Mouse (Mus musculus): ENCODE results near the gene Wnt7b.

Wnt7b gene

GRCm38 (mm10) chr15:85519438-85519837 is 62.8 kb downstream of the Wnt7b start:
- in situ Hi-C loops (cut with MboI) = no loop called here

DNA sequence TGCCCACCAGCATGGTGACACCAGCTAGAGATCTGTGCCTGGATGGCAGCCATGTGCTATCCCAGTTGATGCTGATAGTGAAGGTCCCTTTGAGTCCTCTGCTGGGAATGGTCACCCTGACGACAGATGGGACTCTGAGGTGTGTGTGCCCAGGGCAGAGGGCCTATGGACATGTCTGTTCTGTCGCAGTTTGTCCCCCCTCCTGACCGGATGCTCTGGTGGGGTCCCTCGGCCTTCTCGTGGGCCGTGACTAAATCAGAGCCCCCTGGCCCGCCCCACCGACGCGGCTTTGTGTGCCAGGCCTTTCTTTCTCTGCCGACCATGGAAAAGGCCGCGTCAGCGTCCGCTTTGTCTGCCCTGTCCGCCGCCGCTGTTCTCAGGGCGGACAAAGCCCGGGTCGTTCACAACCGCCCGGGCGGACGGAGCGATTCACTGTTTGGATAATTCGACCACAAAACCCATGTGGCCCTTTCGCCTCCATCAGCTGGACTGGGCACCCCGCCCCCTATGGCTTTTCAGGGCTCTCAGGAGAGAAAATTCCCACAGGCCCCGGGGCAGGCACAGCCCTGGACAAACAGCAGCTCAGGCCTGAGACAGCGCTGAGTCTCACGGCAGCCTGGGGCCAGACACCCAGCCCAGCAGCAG is 74.8 kb downstream of the Wnt7b start:
- in situ Hi-C loops (cut with MboI) = no loop called here

DNA sequence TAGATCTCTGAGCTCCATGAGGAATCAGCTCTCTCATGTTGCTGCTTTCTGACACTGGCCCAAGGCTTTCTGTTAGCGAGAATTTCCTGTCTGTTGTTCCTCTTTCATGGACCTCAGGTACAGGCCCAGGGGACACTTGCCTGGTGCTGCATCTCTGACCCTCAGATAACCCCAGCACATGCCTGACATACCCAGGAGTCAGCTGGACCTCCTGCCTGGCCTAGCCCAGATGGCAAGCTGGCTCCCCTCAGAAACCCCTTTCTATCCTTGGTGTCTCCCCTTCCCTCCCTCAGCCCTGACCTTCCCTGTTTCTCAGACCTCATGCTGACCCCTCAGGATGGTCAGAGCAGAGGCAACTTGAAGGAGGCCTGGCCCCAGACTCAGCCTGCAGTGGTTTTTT is 75.6 kb downstream of the Wnt7b start:
- in situ Hi-C loops (cut with MboI) = no loop called here

DNA sequence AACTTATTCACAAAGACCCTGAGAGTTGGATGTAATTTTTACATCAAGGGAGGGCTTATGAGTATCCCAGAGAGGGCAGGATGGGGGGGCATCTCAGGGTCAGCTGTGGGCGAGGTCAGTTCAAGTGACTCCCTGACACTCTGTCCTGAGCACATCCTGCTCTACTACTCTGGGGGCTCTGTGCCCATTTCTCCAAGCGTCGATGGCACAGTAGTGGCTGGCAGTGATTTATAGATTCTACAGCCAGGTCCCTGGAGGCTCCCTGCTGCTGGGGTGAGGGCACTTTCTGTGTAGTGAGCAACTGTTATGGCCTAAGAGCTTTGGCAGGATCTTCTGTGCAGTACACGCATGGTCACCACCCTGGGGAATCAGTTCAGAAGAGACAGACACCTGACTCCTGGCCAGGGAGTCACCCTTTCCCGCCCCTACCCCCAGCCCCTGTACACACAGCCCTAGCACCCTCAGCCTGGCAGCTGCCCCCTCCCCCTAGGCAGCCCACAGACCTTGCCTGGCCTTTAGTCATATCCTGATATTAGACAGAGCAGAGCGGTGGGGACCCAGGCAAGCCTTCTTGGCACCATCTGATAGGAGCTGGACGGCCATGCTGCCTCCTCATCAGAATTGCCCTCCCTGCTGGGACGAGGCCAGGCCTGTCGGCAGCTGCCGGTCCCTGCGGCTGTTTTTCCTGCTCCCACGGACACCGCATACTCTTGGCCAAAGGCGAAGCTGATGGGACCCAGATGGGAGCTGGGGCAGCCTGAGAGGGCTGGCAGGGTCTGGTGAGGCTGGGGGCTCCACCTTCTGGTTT is 77.0 kb downstream of the Wnt7b start:
- in situ Hi-C loops (cut with MboI) = no loop called here

DNA sequence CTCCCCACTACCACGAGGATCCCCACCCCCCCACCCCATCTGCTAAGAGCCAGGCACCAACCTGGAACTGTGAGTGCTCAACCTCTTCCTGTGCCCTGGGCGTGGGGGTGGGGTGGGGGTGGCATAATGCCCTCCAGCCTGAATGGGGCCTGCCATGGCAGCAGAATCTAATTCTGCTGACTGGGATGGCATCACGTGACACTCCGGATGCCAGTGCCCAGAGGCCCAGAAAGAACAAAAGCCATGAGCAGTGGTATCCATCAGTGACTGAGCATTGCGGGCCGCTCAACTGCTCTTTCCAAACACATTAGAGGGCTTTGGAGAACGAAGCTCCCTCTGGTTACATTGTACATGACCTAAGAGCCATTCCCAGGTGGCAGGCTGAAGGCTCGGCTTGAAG is 79.1 kb downstream of the Wnt7b start, which contains the start of gene 7530416G11Rik:
Gene 7530416G11Rik (minus strand): TSS at position 101 of the 400 bp plus-strand sequence.
- in situ Hi-C loops (cut with MboI) = no loop called here

- in situ Hi-C loops (cut with MboI) = no loop called here
Measured at GRCm38 (mm10) chr15:85500267-85500666, 82.0 kb downstream of the Wnt7b start.

DNA sequence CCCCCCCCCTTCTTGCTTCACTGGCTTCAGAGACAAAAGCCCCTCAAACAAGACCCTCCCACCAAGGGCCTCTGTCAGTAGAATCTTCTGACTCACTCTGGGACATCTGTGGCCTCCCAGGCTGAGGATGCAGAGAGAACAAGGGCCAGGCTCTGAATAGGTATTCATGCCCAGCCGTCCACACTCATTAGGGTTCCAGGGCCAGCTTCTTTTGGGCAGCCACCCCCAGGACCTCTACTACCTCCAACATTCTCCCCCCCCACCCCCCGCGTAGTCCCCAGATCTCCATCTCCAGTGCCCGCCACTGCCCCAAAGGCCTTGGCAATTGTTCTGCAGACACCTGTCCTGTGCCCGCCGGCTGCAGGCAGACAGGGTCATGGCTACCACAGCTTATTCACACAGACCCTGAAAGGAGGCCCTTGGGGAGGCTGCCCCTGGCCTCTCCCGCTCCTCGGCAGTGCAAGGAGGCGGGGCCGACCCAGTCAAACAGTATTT is 84.2 kb downstream of the Wnt7b start:
- in situ Hi-C loops (cut with MboI) = no loop called here

DNA sequence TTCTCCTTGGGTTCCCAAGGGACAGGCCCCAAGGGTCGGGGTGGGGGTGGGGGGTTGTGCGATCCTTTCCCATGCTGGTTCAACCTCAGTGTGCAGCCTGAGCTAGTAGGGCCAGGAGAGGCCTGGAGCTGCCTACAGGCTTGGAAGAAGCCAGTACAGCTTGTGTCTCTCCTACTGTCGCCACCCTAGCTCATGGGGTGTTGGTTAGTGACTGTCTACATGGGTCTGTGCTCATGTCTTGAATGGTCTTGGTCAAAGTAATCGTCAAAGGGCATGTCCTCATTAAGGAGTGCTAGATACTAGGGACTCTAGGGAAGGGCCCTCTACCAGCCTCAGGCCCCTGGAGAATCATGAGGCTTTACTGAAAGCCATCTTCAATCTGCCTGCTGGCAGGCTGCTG is 84.7 kb downstream of the Wnt7b start:
- in situ Hi-C loops (cut with MboI) = no loop called here

DNA sequence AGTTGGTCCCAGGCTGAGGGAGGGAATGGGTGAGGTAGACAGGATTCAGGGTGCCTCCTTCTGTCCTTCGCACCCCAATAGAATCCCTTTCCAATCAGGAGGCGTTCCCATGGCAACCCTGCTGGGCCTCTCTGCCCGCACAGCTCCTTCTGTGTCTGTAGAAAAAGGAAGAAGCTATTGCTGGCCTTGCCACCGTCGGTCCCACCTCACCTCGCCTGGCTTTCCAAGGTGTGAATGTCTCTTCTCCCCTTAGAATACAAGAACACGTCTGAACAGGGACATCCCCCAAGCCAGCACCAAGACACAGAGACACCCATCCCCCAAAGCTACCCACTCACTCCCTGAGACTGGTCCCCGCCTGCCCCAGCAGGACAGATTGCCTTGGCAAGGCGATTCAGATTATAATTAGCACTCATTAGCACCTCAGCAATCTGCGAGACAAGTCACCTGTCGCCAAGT is 88.1 kb downstream of the Wnt7b start:
- in situ Hi-C loops (cut with MboI) = no loop called here

GRCm38 (mm10) chr15:85489751-85490150 is 92.5 kb downstream of the Wnt7b start:
- in situ Hi-C loops (cut with MboI) = no loop called here

DNA sequence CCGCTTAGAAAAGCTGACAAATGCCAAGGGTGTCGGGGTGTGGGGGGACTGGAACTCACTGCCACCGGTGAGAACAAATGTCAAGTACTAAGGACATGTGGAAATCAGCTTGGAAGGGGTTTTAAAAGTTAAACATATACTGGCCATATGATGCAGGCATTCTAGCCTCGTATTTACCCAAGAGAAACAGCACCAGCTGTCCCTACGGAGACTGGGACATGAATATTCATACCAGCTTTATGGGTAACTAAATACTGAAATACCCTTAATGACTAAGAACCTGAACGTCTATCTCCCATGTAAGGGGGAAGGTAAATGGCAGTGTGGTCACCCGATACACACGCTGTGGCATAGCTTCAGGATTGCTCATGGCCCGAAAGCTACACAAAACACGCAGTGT is 93.4 kb downstream of the Wnt7b start:
- in situ Hi-C loops (cut with MboI) = no loop called here

Measured in mature B cell (primary cell).